Mouse (Mus musculus) embryo, embryonic 11 days (tissue): ENCODE measurements around the gene Fpgt.

Experiments
- DNase-seq: peaks from one replicate; pipeline ENCODE4 v3.0.0-alpha.2; 2015

The Fpgt gene

DNA sequence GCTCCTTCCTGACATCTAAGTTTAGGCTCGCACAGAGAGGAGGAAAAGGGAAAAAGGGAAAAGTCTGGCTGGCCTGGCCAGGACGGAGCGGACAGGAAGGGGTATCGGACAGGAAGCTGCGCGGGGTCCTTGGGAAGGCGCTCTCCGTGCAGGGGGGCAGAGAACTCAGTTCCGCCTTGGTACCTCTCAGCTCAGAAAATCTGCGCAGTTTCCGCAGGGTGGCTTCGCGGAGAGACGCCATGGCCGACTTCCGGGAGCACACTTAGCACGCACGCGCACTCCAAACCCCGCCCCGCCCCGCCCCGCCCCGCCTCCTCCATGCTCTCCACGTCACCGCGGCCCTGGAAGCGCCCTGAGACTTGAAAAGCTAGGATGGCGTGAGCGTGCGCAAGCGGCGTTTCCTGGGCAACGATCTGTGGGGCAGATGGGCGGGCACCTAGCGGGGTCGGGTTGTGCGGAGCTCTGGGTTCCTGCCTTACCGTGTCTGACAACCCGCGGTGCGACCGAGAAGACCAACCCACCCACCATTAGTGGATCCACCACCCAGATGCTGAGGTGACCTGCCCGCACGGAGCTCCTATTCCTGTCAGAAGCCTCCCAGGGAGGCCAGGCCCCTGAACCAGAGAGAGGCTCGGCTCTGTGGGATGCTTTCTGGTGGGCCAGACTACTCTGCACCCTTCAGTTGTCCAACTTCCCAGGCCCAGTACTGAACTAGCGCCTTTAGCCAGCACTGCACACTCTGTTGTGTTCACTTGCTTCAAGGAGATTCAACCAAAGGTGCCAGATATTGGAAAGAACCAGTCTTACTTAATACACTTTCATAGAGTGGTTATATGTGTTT, at the start of gene Fpgt, which contains the start of gene Lrriq3:
Gene Fpgt, minus strand, starts transcription at position 288 of the 841 bp plus-strand sequence.
Gene Lrriq3, plus strand, starts transcription at position 319 of the 841 bp plus-strand sequence.
- DNase-seq: peak; percentile 95

DNA sequence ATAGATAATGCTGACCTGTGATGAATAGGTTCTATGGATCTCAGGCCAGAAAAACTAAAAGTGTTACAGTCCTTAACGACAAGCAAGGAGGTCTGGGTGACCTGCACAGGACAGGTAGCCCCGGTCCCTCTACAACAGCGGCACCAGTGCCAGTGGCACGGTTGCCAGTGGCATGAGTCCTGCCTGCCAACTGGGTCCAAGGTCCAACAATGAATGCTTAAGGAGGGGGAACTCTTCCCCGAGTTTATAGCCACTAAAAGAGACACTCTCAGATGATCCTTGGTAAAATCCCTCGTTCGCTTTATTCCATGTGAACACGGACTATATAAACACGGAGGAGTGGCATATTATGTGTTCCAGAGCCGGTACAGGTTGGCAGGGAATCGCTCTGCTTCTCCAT, 47.8 kb upstream of the Fpgt start:
- DNase-seq: no peak

DNA sequence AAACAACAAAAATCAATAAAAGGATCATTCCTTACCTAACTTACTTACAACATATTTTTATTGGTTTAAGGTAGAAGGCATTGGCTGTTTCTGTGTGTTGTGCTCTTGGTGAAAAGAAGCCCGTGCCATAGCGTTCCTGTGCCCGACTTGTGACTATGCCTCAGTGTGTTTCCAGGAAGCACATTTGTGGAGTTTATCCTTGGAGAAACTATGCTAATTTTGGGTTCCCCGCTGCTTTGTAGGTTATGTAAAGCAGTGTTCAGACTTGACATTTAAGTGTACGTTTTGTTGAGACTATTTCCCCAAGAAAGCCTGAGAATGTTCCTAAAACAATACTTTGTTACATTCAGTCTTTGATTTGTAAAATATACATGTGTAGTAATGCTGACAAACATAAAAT, 44.5 kb upstream of the Fpgt start:
- DNase-seq: no peak

DNA sequence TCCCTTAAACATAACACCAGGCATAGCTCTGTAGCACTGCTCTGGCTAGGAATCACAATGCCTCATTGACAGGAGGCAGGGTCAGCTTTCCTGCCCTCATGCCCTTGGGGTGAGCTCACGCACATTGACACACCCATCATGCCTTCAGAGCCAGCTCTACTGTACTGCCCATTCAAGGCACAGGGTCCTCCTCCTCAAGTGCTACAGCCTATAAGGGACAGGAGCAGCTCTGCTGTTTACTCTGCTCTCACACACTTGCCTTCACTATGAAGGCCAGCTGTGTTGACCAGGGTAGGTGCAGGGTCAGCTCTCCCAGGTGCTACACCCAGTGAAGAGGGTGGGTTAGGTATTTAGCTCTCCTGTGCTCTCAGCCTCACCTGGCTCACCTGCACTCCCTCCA, 12.8 kb upstream of the Fpgt start:
- DNase-seq: no peak

DNA sequence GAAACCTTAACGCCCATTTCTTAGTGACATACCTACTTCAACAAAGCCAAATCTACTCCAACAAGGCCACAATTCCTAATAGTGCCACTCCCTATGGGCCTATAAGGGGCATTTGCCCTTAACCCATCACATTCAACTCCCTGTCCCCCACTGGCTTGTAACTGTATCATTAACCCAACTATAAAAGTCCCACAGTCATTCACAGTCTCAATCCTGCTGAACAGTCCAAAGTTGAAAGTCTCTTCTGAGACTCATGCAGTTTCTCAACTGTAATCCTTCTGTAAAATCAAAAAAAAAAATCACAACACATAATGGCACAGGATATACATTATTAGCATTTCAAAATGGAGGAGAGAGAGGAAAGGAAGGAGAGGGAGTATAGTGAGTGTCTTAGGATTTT, 6.1 kb upstream of the Fpgt start:
- no peak for DNase-seq

DNA sequence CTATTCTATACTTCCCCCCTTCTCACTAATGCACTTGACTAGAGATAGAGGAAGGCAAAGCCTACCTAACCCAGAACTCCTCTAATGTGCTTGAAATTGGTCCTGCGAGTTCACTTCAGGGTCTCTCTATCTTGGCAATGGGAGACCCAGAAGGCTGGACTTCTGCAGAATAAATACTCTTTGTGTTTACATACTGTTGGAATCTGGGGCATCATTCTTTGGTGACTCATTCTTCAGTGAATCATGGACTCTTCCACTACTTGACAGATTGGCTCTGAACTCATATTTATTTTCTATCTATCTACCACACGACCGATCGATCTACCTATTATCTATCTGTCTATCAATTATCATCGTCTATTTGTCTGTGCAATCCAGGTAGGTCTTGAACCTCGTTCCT, 1.1 kb downstream of the Fpgt start:
- DNase-seq: no peak

DNA sequence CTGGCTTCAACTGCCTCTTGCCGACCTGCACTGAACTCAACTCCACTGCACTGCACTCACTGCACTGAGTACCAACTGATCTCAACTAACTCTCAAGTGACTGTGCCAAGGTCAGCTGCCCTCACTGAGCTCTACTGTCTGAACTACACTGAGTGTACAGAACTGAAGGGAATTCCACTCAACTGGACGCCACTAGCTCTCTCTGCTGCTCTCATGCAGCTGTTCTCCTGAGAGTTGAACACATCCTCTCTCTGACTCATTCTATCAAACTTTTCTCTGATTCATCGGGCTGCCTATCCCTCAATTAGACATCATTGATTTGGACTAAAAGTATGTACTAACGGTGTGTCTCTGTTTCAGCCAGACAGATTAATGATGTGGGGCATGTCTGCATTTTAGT, 15.3 kb downstream of the Fpgt start:
- no peak for DNase-seq

DNA sequence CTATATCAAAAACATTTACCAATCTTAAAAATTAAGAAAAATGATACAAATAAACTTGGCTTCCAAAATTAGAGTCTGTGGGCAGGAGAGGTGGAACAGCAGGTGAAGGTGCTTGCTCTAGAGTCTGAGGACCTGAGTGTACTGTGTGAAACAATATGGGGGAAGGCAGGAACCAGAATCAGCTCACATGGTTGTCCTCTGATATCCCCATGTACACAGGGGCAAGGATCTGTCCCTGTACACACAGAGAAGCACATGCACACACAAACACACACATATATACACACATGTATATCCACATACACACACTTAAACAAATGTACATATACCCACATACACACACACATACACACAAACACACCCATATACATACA, 33.8 kb downstream of the Fpgt start:
- DNase-seq: no peak

DNA sequence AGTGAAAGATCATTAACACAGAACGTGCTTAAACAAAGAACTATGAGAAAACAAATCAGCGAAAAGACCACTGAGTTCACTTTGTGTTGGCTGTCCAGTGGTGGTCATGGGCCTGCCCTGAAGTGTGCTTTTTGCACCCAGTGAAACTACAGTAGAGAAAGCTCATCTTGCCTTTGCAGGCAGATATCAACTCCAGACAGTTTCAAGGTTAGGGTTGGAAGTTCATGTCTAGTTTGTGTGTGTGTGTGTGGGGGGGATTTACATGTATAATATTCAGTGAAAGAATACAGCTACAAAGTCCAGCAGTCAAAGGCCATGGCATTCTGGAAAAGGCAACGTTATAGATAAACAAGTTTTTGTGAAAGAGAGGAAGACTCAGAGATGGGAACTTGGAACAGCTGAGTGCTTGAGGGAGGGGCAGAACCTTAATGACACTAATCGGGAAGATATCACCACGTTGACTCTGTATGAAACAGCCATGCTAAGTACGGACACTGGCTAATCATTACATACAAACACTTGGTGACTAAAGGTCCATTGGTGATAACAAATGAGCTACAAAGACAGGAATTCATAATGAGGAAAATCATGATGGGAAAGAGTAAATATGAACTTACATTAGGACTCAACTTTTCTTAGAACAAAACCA, 34.3 kb downstream of the Fpgt start:
- no peak for DNase-seq

DNA sequence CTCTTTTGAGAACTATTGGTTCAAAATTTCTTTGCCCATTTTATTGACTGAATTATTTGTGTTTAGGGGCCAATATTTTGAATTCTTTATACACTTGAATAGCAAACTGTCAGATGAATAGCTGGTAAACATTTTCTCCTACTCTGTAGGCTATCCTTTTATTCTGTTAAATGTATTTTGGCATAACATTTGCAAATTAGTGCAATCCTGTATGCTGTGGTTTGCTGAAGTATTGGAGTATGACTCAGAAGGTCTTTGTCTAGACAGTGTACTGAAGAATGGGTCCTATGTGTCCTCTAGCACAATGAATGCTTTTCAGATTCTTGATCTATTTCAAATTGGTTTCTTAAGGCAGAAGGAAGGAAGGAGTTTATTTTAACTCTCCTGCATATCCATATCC, 35.6 kb downstream of the Fpgt start:
- DNase-seq: no peak

DNA sequence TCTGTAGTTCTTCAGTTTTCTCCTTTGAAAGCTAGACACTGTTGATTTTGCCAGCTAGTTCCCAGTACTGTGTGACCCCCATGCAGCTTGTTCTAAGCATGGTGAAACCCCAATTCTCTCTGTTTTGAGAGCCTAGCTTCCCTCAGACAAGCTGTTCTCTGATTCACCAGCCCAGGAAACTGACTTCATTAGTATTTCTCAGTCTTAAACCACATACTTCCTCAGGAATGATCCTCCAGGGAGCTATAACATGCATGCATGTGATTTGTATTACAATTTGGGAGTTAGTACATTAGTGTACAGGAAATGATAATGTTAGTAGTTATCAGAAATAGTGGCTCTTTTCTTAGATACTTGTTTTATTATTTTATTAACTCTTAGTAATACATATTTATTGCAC, 36.6 kb downstream of the Fpgt start:
- no peak for DNase-seq

DNA sequence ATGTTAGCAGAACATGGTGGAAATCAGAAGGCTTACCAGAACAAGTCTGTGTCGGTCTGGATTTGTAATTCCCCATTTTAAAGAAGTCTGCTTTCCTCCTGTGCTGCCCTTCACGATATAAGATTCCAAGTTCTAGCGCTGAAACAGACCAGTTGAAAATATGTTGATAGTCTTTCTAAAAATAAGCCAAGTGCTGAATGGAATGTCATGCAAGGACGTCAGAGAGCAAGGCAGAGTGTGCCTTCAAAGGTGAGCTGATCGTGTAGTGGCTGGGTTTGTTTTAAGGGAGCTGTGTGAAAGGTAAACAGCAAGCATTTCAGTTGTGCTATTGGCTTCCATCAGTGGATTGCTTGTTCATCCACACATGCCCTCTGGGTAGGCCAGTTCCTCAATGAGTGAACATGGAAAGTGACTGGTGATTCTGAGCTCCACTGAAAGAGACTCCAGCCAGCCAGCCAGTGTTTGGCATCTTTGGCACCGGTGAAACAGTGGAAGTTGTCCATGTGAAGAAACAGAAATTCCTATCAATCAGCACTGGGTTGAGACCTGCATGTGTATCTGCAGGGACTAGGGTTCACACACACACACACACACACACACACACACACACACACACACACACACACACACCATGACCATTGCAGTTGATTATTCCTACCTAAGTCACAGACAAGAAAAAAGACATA, 37.8 kb downstream of the Fpgt start, which contains the start of gene Tnni3k:
Gene Tnni3k, minus strand, starts transcription at position 177 of the 686 bp plus-strand sequence.
- DNase-seq: no peak

DNA sequence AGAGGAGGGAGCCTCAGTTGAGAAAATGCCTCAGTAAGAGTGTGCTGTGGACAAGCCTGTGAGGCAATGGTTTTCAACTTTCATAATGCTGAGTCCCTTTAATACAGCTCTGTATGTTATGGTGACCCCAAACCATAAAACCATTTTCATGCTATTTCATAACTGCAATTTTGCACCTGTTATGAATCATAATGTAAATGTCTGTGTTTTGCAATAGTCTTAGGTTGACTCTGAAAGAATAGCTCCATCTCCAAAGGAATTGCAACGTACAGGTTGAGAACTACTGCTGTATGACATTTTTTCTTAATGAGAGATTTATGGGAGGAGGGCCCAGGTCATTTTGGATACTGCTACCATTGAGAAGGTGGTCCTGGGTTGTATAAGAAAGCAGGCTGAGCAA, 40.0 kb downstream of the Fpgt start:
- DNase-seq: no peak

DNA sequence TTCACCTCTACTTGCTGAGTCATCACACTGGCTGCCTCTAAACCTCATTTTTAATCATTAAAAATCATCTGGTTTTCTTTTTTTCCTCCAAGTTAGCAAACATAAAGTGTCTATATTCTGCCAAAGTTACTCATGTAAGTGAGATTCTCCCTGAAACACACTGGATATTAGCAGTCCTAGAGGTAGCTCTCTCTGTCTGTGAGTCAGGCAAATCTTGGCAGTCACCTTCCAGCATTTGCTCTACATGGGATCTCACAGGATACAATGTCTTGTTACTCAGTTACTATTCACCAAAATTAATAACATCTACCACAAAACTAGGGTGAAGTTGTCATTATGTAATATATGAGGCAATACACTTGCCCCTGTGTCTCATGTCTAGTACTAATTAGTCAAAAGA, 41.2 kb downstream of the Fpgt start:
- no peak for DNase-seq

DNA sequence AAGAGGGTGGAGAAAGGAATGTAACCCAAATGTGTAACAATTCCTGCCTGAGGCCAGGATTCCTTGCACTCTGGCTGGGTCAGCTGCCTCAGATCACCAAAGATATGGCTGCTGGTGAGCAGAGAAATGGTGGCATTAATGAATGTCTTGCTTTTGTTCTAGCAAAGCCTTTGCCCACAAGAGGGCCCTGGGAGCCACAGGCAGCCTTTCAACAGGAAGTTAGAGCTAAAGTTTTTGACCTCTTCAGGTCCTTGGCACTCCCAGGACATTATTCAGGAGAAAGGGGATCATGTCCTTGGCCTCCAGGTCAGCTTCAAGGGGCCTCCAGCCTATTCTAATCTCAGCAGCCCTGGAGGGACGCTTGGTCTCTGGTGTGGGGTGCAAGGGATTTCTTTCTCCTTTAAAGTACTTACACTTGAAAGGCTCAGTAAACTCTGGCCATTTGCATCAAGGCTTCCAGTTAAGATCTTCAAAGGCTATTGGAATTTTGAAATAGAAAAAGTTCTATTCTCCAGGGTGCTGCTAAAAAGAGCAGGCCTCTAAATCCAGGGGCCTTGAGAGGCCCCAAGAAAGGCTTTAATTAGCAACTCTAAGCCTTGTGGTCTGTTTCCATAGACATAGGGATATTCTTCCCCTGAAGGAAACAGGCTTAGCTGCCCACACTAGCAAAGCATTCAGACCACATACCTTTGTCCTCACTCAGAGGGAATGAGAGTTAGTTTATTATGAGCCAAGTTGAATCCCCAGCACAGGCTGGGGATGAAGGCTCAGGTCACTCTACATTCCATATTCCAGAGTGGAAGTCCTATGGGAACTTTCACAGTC, 54.0 kb downstream of the Fpgt start:
- DNase-seq: peak; percentile 36
